Mouse (Mus musculus) erythroblast, adult 5-6 weeks (primary cell): ENCODE results near the gene Arsg. TPM values are rescaled to one million over a fixed set of nuclear protein-coding genes. Genes with fewer than 3 reads are reported as not detected.

Experiments used
- ATAC-seq: replicated peaks from 2 replicates; pipeline ENCODE4 v1.8.0; 2016; ENCODE audit warnings: moderate number of reproducible peaks, mild to moderate bottlenecking, moderate TSS enrichment, inconsistent platforms; ENCODE audit not compliant: poor library complexity, low FRiP score, severe bottlenecking
- total RNA-seq, 2 experiments: library from RNA; stranded (forward) in 1 of 2; stranded (reverse) in 1 of 2; fragments of 150-400 nt in 1 of 2; fragments of 200-764, 138-1000 nt in 1 of 2; gene quantifications; 2 replicates each; pipeline versions ENCODE4 v1.2.3 to v1.2.4; 2015 to 2017; ENCODE audit warnings: low replicate concordance in 2 of 2

The Arsg gene
- total RNA-seq, 2 experiments from 2014 or later, result 3.1 to 7.7 TPM

GRCm38 (mm10) chr11:109466987-109467386 lies 6.2 kb upstream of the Arsg start:
- no peak for ATAC-seq

GRCm38 (mm10) chr11:109468133-109468532 lies 5.0 kb upstream of the Arsg start:
- no peak for ATAC-seq

GRCm38 (mm10) chr11:109470170-109470569 lies 3.0 kb upstream of the Arsg start:
- peak; percentile 2; the same call in 1 of the 2 replicates for ATAC-seq

GRCm38 (mm10) chr11:109470921-109471861 lies 2.0 kb upstream of the Arsg start:
- ATAC-seq, result no peak

GRCm38 (mm10) chr11:109472171-109472691 lies 943 bp upstream of the Arsg start:
- ATAC-seq, result peak; percentile 38

GRCm38 (mm10) chr11:109472821-109473170 lies 378 bp upstream of the Arsg start:
- peak; percentile 42 for ATAC-seq

- ATAC-seq, result no peak
Observed at GRCm38 (mm10) chr11:109474086-109474742, 1.0 kb downstream of the Arsg start.

GRCm38 (mm10) chr11:109474836-109475235 lies 1.7 kb downstream of the Arsg start:
- ATAC-seq, result no peak

GRCm38 (mm10) chr11:109475717-109476116 lies 2.5 kb downstream of the Arsg start:
- ATAC-seq, result no peak

GRCm38 (mm10) chr11:109476241-109476640 lies 3.1 kb downstream of the Arsg start:
- ATAC-seq, result no peak

GRCm38 (mm10) chr11:109476653-109477052 lies 3.5 kb downstream of the Arsg start:
- no peak for ATAC-seq

GRCm38 (mm10) chr11:109477606-109478380 lies 4.6 kb downstream of the Arsg start:
- ATAC-seq, result no peak

GRCm38 (mm10) chr11:109479575-109480285 lies 6.6 kb downstream of the Arsg start:
- ATAC-seq, result no peak

- ATAC-seq, result no peak
Observed at GRCm38 (mm10) chr11:109480440-109480839, 7.3 kb downstream of the Arsg start.

- no peak for ATAC-seq
Observed at GRCm38 (mm10) chr11:109485398-109486045, 12.3 kb downstream of the Arsg start.

GRCm38 (mm10) chr11:109487111-109487510 lies 13.9 kb downstream of the Arsg start:
- no peak for ATAC-seq

GRCm38 (mm10) chr11:109487991-109488684 lies 15.0 kb downstream of the Arsg start:
- no peak for ATAC-seq

GRCm38 (mm10) chr11:109489763-109490162 lies 16.6 kb downstream of the Arsg start:
- no peak for ATAC-seq
